Mouse (Mus musculus) midbrain, embryonic 11.5 days (tissue): ENCODE measurements around the gene Cryl1. TPM values are rescaled to one million over a fixed set of nuclear protein-coding genes. Genes with fewer than 3 reads are reported as not detected.

ENCODE experiments used
- ATAC-seq: fragments of 200-750 bp; cut with Nextera tagmentation; 2 replicates; pipeline ENCODE4 v1.8.0; 2017; ENCODE audit warnings: moderate TSS enrichment, moderate library complexity; ENCODE audit not compliant: low FRiP score
- DNase-seq: peaks from one replicate; pipeline ENCODE4 v3.0.0; 2015; ENCODE audit warnings: low spot score; ENCODE audit errors: missing footprints
- H3K27ac ChIP-seq: fragments of 300-500 bp; sonication (generic); 2 replicates; pipeline ENCODE4 v1.5.1; 2014; ENCODE audit warnings: low read depth, low read length
- H3K27me3 ChIP-seq: fragments of 300-500 bp; sonication (generic); 2 replicates; pipeline ENCODE4 v1.6.1; 2014; ENCODE audit warnings: mild to moderate bottlenecking, low read length, moderate library complexity, mixed read lengths; ENCODE audit not compliant: control insufficient read depth, insufficient read depth
- H3K36me3 ChIP-seq: fragments of 300-500 bp; sonication (generic); 2 replicates; pipeline ENCODE4 v1.6.1; 2014; ENCODE audit warnings: mild to moderate bottlenecking, low read length, moderate library complexity, mixed read lengths; ENCODE audit not compliant: control insufficient read depth, insufficient read depth
- H3K4me1 ChIP-seq: fragments of 300-500 bp; sonication (generic); 2 replicates; pipeline ENCODE4 v1.6.1; 2014; ENCODE audit warnings: low read length; ENCODE audit not compliant: control insufficient read depth, insufficient read depth
- H3K4me2 ChIP-seq: fragments of 300-500 bp; sonication (generic); 2 replicates; pipeline ENCODE4 v1.6.1; 2014; ENCODE audit warnings: mild to moderate bottlenecking, moderate library complexity
- H3K4me3 ChIP-seq: fragments of 300-500 bp; sonication (generic); 2 replicates; pipeline ENCODE4 v1.5.1; 2014; ENCODE audit warnings: low read depth, low read length
- H3K9ac ChIP-seq: fragments of 300-500 bp; sonication (generic); 2 replicates; pipeline ENCODE4 v1.6.1; 2014; ENCODE audit warnings: low read length
- H3K9me3 ChIP-seq: fragments of 300-500 bp; sonication (generic); 2 replicates; pipeline ENCODE4 v1.6.1; 2016; ENCODE audit warnings: low read length; ENCODE audit not compliant: control insufficient read depth
- WGBS: fragments of 180-500 bp; shearing (Covaris S2); extraction: QIAGEN DNeasy Blood & Tissue Kit; methylation state at CpG from one replicate; pipeline ENCODE4 v1.1.7; 2014; 5-methylcytosine and 5-hydroxymethylcytosine counted together
- polyA plus RNA-seq: library from polyadenylated mRNA; unstranded; fragments of >200 nt; fragmentation: Nextera tagmentation; extraction: Ambion mirVana; gene quantifications from 2 replicates; pipeline ENCODE4 v1.2.1, GENCODE M21; 2014

The Cryl1 gene
- polyA plus RNA-seq, 1 experiment from 2014 or later, result 8.2 TPM

DNA sequence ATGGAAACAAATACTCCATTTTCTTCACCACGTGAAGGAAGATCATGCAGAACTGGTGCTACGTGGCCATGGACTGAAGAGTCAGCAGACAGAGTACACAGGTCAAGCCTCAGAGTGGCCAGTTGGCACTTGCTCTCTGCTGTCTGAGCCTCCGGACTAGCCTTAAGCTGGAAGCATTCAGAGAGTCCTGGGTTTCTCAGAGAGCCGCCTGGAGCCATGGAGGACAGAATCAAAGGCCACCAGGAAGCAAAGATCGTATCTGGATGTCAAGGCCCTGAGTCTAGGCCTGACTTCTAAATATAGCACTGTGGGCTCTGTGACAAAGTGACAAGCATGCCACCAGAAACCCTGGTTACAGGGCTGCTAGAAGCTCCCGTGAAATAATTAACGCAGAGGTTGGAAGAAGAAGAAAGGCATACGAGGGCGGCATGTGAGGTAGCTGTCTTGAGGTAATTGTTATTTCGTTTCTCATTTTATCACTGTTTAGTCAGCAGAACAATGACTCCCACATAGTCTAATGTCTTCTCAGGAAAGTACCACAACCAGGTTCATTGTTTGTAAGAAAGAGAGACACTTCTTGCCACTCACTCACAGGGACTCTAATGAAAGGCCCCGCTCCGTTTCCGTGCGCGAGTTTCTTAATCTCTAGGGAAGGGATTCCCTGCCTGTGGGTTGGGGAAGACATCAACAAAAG, 55.1 kb downstream of the Cryl1 start:
- no peak overlapping the region for H3K4me2 ChIP-seq
- no peak overlapping the region for H3K9ac ChIP-seq
- no peak overlapping the region for H3K4me3 ChIP-seq
- 41% methylated on average over 15 of the region's 15 CpGs for WGBS
- no peaks in the 10 kb centered on the region for H3K27me3 ChIP-seq
- H3K4me1 ChIP-seq, result peaks cover 5% of the 10 kb centered on the region; the same call in 1 of the 2 replicates
- no peaks in the 10 kb centered on the region for H3K9me3 ChIP-seq
- H3K36me3 ChIP-seq, result no peaks in the 10 kb centered on the region
- H3K27ac ChIP-seq, result no peak overlapping the region
- DNase-seq (no peak), ATAC-seq (no peak)

DNA sequence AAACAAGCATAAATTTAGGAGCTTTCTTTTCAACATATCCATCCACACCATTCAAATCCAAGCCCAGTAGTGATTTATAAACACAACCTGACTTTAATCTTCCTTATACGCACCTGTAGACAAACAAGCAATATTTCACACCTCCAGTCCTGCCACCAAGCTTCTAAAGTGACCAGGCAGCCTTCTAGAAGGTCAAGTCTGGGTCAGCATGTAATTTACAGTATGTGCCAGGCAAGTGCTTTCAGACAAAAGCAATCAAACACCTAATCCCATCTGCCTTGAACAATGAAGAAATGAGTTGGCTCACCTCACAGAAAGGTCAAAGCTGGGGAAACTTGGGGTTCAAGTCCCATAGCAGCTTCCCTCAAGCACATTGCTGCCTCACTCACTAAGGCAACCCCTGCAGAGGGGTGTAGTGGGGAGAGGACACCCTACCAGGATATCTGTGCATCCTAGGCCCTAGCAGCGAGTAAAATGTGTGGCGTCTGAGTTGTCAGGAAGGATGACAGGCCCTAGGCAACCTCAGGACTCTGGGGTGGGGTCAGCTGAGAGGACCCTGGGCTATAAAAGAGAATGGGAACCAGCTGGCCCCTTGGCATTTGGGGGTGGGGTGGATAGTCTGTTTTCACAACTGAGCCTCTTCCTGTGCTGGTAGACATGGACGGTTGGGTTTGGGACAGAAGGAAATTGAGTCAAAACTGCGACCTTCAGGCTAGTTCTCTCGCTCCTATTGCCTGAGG, 55.8 kb downstream of the Cryl1 start:
- Histone ChIP-seq H3K4me3 (no peak overlapping the region), H3K4me2 (no peak overlapping the region), H3K36me3 (no peaks in the 10 kb centered on the region), H3K4me1 (peaks cover 5% of the 10 kb centered on the region; the same call in 1 of the 2 replicates), H3K9me3 (no peaks in the 10 kb centered on the region), H3K9ac (no peak overlapping the region), H3K27me3 (no peaks in the 10 kb centered on the region), H3K27ac (no peak overlapping the region)
- WGBS, result 78% methylated on average over 6 of the region's 6 CpGs
- DNase-seq (no peak), ATAC-seq (no peak)

DNA sequence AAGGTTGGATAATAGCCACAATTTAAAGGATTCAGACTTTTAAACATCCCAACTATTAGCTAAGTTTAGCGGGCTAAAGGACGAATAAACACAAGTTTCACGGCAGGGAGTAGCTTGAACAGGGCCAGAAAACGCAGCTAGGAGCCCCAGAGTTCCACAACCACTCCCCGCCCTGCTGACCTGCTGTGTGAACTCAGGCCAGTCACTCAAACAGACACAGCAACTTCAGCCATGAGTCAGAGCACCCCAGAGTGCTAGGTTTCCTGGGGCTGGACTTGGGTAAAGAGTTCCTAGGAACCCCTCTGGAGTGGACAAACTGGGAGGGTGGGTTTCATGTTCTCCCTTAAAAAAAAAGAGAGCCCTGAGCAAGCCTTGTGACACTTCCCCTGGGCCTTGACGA, 59.7 kb downstream of the Cryl1 start:
- 52% methylated on average over 6 of the region's 6 CpGs for WGBS
- H3K9me3 ChIP-seq, result no peaks in the 10 kb centered on the region
- ATAC-seq, result no peak

DNA sequence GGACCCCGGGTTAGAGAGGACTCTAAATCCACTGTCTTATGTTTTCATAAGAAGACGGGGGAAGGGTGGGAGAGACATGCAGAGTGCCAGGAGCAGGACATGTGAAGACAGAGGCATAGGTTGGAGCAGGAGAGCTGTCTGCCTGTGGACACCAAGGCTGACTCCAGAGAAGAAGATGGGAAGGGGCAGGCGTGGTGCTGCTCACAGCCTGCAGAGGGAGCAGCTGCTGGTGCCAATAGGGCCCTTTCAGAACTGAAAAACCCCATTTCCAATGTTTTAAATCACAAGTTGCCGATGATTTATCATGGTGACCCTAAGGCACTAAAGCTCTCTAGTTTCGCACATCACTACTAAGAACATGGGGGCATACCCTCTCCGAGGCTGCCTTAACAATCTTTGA, 63.5 kb downstream of the Cryl1 start:
- no peak overlapping the region for H3K4me3 ChIP-seq
- H3K4me1 ChIP-seq, result no peaks in the 10 kb centered on the region
- H3K36me3 ChIP-seq, result no peaks in the 10 kb centered on the region
- no peak overlapping the region for H3K9ac ChIP-seq
- WGBS, result 72% methylated on average over 6 of the region's 6 CpGs
- no peak overlapping the region for H3K27ac ChIP-seq
- no peak for DNase-seq
- H3K27me3 ChIP-seq, result no peaks in the 10 kb centered on the region
- H3K9me3 ChIP-seq, result no peaks in the 10 kb centered on the region
- no peak for ATAC-seq
- no peak overlapping the region for H3K4me2 ChIP-seq

More for the DNA sequence above, 59.7 kb downstream of the Cryl1 start:
- H3K36me3 ChIP-seq, result no peaks in the 10 kb centered on the region
- DNase-seq, result no peak
- peaks cover under 1% of the 10 kb centered on the region; the same call in 1 of the 2 replicates for H3K4me1 ChIP-seq
- no peaks in the 10 kb centered on the region for H3K27me3 ChIP-seq
- no peak overlapping the region for H3K27ac ChIP-seq
- H3K9ac ChIP-seq, result no peak overlapping the region
- no peak overlapping the region for H3K4me3 ChIP-seq
- no peak overlapping the region for H3K4me2 ChIP-seq

DNA sequence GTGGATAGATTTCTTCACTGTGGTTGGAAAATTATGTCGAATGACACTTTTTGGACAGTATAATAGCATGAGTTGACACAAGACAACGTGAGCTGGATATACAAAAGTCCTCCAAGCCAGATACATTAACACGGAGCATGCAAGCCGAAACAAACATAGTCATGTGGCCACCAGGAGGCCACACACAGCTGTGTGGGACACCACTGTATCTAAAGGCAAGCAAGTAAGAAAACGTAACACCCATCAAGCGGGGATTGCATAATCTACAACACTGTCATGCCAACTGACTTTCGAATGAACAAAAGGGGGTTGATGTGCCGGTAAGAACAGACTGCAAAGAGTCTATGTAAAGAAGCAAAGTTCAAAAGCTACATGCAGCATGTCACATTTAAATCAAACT, 65.8 kb downstream of the Cryl1 start:
- WGBS, result 90% methylated on average over 8 of the region's 8 CpGs
- Histone ChIP-seq H3K4me1 (no peaks in the 10 kb centered on the region), H3K27ac (no peak overlapping the region), H3K9me3 (no peaks in the 10 kb centered on the region), H3K27me3 (no peaks in the 10 kb centered on the region), H3K4me3 (no peak overlapping the region), H3K4me2 (no peak overlapping the region), H3K9ac (no peak overlapping the region), H3K36me3 (no peaks in the 10 kb centered on the region)
- no peak for ATAC-seq
- no peak for DNase-seq

DNA sequence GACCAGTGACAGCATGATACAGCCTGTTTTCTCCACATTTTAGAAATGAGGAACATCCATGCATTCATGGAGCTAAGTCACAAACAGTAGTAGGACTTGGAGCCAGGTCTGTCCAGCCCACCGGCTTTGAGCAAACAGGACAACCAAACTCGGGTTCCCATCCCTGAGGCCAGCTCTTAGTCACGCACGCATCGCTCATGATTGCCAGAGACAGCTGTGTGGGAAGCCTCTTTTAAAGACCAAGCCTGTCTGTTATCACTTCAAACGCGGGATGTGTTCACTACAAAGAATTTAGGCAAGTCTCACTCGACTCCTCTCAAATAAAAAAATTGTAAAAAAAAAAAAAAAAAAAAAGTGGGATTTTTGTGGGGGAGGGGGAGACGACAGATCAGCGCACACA, 67.2 kb downstream of the Cryl1 start:
- Histone ChIP-seq H3K9ac (no peak overlapping the region), H3K4me2 (no peak overlapping the region), H3K27me3 (no peaks in the 10 kb centered on the region), H3K9me3 (no peaks in the 10 kb centered on the region), H3K4me3 (no peak overlapping the region), H3K4me1 (no peaks in the 10 kb centered on the region), H3K36me3 (no peaks in the 10 kb centered on the region), H3K27ac (no peak overlapping the region)
- no peak for ATAC-seq
- 88% methylated on average over 10 of the region's 10 CpGs for WGBS
- DNase-seq, result no peak

DNA sequence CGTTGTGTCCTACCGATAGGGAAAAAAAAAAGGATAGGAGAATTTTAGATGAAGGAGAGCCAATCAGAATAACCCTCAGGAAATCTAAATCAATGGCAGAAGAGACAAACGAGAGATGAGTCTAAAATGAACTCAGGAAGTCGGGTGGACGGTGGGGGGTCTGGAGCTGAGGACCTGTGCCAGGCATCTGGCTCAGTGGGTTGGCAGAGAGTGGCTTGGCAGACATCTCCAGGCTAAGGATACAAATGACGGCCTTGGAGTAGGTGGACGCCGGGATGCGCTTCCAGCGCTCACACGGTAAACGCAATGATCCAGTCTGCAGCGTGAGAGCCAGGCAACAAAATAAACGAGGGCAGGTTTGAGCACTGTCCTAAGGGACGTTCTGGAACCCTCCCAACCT, 68.7 kb downstream of the Cryl1 start:
- no peak overlapping the region for H3K4me2 ChIP-seq
- DNase-seq (no peak), ATAC-seq (no peak)
- H3K27ac ChIP-seq, result no peak overlapping the region
- WGBS, result 90% methylated on average over 15 of the region's 15 CpGs
- H3K4me1 ChIP-seq, result no peaks in the 10 kb centered on the region
- H3K9me3 ChIP-seq, result no peaks in the 10 kb centered on the region
- H3K9ac ChIP-seq, result no peak overlapping the region
- no peak overlapping the region for H3K4me3 ChIP-seq
- H3K27me3 ChIP-seq, result no peaks in the 10 kb centered on the region
- H3K36me3 ChIP-seq, result no peaks in the 10 kb centered on the region

DNA sequence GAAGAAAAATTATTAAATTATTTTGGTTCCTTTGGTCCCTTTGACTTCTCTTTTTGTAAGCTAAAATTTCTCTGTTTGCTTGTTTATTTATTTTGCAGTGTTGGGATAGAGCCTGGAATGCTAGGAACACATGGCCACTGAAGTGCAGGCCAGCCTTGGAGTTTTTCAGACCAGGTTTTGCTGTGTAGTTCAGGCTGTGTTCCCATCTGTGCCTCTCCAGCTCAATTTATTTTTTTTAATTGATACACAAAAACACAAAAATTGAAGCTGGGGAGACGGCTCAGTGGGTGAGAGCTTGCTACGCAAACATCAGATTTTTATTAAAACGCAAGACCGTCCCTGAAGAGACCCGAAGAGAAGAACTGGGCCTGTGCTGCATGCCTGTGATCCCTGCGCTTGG, 71.6 kb downstream of the Cryl1 start:
- no peaks in the 10 kb centered on the region for H3K27me3 ChIP-seq
- no peaks in the 10 kb centered on the region for H3K9me3 ChIP-seq
- H3K27ac ChIP-seq, result no peak overlapping the region
- H3K36me3 ChIP-seq, result no peaks in the 10 kb centered on the region
- ATAC-seq, result no peak
- no peaks in the 10 kb centered on the region for H3K4me1 ChIP-seq
- H3K9ac ChIP-seq, result no peak overlapping the region
- no peak for DNase-seq
- no peak overlapping the region for H3K4me3 ChIP-seq
- WGBS, result 85% methylated on average over 6 of the region's 6 CpGs
- H3K4me2 ChIP-seq, result no peak overlapping the region

DNA sequence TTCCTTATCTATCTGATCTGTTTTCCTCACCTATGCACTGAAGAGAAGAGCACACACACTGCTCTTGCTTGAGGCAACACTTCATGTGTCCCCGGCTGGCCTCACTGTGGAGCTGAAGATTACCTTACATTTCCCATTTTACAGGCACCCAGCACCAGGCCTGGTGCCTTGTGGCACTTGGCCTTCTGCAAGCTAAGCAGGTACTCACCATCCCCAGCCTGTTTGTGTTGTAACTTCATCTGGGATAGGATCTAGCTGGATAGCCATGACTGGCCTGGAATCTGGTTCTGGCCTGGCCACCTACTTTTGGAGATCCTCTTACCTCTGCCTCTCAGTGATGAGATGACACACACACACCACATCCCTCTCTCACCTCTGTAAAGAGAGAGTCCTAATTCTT, 79.5 kb downstream of the Cryl1 start:
- 88% methylated on average over 1 of the region's 1 CpGs for WGBS
- Histone ChIP-seq H3K9me3 (no peaks in the 10 kb centered on the region), H3K4me3 (no peak overlapping the region), H3K27ac (no peak overlapping the region), H3K36me3 (no peaks in the 10 kb centered on the region), H3K9ac (no peak overlapping the region), H3K4me1 (no peaks in the 10 kb centered on the region), H3K27me3 (no peaks in the 10 kb centered on the region), H3K4me2 (no peak overlapping the region)
- DNase-seq (no peak), ATAC-seq (no peak)
